Mouse (Mus musculus): ENCODE data around the gene Sez6l2.

GRCm38 (mm10) chr7:127004122-127004875 is 53.9 kb downstream of the Sez6l2 start:
- no peak for TF ChIP-seq CTCF (IDR thresholded peaks at IDR 0.05; ENCODE audit: borderline replicate concordance, extremely low read depth, insufficient read depth, insufficient read length)
- TF ChIP-seq POLR2A (IDR thresholded peaks at IDR 0.05; ENCODE audit: borderline replicate concordance, extremely low read depth, insufficient read depth, insufficient read length, poor library complexity, severe bottlenecking) = no peak

Measured in brain, embryonic 14.5 days (tissue).